Mouse (Mus musculus) bone marrow macrophage, adult 2 months (primary cell): ENCODE data around the gene Tex22.

ENCODE experiments used
- CTCF ChIP-seq: IDR thresholded peaks from 2 replicates; pipeline ENCODE4 v1.5.1; 2012; ENCODE audit warnings: low read depth, mild to moderate bottlenecking, low read length, moderate library complexity
- POLR2A ChIP-seq: IDR thresholded peaks from 2 replicates; pipeline ENCODE4 v1.6.1; 2012; ENCODE audit warnings: mild to moderate bottlenecking, low read depth, low read length, borderline replicate concordance

- TF ChIP-seq POLR2A (no peak), CTCF (no peak)
Measured at GRCm38 (mm10) chr12:113032296-113033250, 41.7 kb upstream of the Tex22 start.
